Mouse (Mus musculus) limb, embryonic 10.5 days (tissue): Measurements from ENCODE around the gene Ppp2r5b. TPM values are rescaled to one million over a fixed set of nuclear protein-coding genes. Genes with fewer than 3 reads are reported as not detected.

Source experiments
- DNase-seq: peaks from one replicate; pipeline ENCODE4 v3.0.0-alpha.2; 2017; ENCODE audit warnings: low spot score
- H3K27ac ChIP-seq: fragments of 300-500 bp; sonication (generic); 2 replicates; pipeline ENCODE4 v1.5.1; 2016; ENCODE audit warnings: mild to moderate bottlenecking
- H3K27me3 ChIP-seq: fragments of 300-500 bp; sonication (generic); 2 replicates; pipeline ENCODE4 v1.6.1; 2016; ENCODE audit warnings: low read depth, mild to moderate bottlenecking; ENCODE audit not compliant: poor library complexity, severe bottlenecking
- H3K36me3 ChIP-seq: fragments of 300-500 bp; sonication (generic); 2 replicates; pipeline ENCODE4 v1.6.1; 2016; ENCODE audit warnings: mild to moderate bottlenecking, moderate library complexity
- H3K4me1 ChIP-seq: fragments of 300-500 bp; sonication (generic); 2 replicates; pipeline ENCODE4 v1.6.1; 2016
- H3K4me3 ChIP-seq: fragments of 300-500 bp; sonication (generic); 2 replicates; pipeline ENCODE4 v1.5.1; 2016; ENCODE audit warnings: mild to moderate bottlenecking, moderate library complexity
- H3K9me3 ChIP-seq: fragments of 300-500 bp; sonication (generic); replicated peaks from 2 replicates; pipeline ENCODE4 v1.6.1; 2016; ENCODE audit warnings: mild to moderate bottlenecking
- WGBS: fragments of 180-500 bp; shearing (Covaris S2); methylation state at CpG from one replicate; pipeline ENCODE4 v1.1.7; 2016; 5-methylcytosine and 5-hydroxymethylcytosine counted together
- microRNA counts: library from miRNA; unstranded; fragments of <30 nt; microRNA quantifications from one replicate; lab custom pipeline; 2017
- microRNA-seq: library from miRNA; unstranded; fragments of <30 nt; microRNA quantifications from one replicate; pipeline ENCODE4, GENCODE M21; 2017
- polyA plus RNA-seq: library from polyadenylated mRNA; unstranded; fragments of >200 nt; fragmentation: Nextera tagmentation; extraction: Ambion mirVana; gene quantifications from 2 replicates; pipeline ENCODE4 v1.2.1, GENCODE M21; 2016

Gene Ppp2r5b
- polyA plus RNA-seq, 1 experiment from 2014 or later, result 17.2 TPM

DNA sequence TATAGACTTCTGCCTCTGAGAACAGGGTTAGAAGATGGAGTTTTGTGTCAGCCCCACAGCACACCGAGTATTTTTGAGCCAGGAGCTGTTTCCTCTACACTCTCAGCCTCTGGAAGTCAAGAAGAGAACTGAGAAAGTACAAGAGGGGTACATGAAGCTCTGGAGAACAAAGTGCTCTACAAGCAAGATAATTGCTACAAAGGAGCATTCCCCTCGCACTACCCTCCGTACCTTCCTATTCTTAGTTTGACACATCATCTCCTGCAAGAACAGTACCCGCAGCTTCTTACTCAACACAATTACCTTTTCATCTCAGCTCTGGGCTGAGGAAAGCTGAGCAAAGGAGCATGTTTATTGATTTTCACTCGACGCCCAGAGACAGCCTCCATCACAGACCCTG, 17.1 kb downstream of the Ppp2r5b start:
- Histone ChIP-seq H3K27ac (no peak overlapping the region), H3K9me3 (no peaks in the 10 kb centered on the region), H3K36me3 (no peaks in the 10 kb centered on the region), H3K27me3 (no peaks in the 10 kb centered on the region), H3K4me3 (no peak overlapping the region), H3K4me1 (peaks cover 4% of the 10 kb centered on the region; the same call in 1 of the 2 replicates)
- DNase-seq, result no peak
- WGBS, result 82% methylated on average over 6 of the region's 6 CpGs

DNA sequence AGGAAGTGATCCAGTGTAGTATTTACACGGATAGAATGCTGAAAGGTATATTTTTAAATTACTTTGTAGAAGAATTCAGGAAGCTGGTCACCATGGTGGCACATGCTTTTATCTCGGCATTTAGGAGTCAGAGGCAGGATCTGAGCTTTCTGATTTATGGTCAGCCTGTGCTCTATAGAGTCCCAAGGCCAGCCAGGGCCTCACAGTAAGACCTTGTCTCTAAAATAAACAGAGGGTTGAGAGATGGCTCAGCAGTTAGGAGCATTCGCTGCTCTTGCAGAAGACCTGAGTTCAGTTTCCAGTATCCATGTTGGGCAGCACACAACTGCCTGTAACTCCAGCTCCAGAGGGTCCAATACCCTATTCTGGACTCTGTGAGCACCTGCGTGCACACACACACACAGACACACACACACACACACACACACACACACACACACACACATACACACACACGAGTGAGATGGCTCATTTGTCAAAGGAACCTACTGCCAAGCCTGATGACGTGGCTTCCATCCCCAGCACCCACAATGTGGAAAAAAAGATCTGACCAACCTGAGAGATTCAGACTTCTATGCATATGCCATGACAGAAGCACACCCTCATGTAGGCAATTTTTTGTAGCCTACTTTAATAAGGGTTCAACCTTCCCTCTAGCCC, 19.5 kb downstream of the Ppp2r5b start:
- WGBS, result 78% methylated on average over 6 of the region's 6 CpGs
- H3K4me1 ChIP-seq, result no peaks in the 10 kb centered on the region

DNA sequence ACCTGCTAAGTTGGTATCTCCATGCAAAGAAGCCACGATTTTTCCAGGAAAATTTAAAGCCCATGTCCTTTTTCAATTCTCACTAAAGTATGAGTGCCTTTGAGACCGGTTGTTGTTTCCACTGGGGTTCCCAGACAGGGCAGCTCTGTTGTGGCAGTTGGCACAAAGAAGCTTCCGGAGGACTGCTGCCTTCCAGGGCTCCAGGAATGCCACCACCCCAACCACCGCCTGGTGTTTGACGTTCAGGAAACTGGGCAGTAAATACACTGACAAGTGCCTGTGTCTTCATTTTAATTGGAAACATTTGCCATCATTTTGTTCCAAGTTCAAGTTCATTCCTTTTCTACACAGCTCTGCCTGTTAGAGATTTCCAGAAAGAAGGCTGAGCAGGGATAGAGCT, 29.0 kb downstream of the Ppp2r5b start:
- DNase-seq, result no peak
- Histone ChIP-seq H3K4me3 (no peak overlapping the region), H3K4me1 (no peaks in the 10 kb centered on the region), H3K36me3 (no peaks in the 10 kb centered on the region), H3K27me3 (no peaks in the 10 kb centered on the region), H3K27ac (no peak overlapping the region), H3K9me3 (no peaks in the 10 kb centered on the region)
- WGBS, result 69% methylated on average over 5 of the region's 5 CpGs

More for the DNA sequence above, 19.5 kb downstream of the Ppp2r5b start:
- no peaks in the 10 kb centered on the region for H3K36me3 ChIP-seq
- no peak overlapping the region for H3K27ac ChIP-seq
- H3K9me3 ChIP-seq, result no peaks in the 10 kb centered on the region
- H3K4me3 ChIP-seq, result no peak overlapping the region
- DNase-seq, result no peak
- H3K27me3 ChIP-seq, result no peaks in the 10 kb centered on the region

- Histone ChIP-seq H3K27ac (no peak overlapping the region), H3K4me3 (no peak overlapping the region), H3K36me3 (no peaks in the 10 kb centered on the region), H3K4me1 (no peaks in the 10 kb centered on the region), H3K9me3 (no peaks in the 10 kb centered on the region), H3K27me3 (no peaks in the 10 kb centered on the region)
- DNase-seq, result no peak
- 88% methylated on average over 2 of the region's 2 CpGs for WGBS
Observed at GRCm38 (mm10) chr19:6204265-6204664, 31.4 kb downstream of the Ppp2r5b start.

DNA sequence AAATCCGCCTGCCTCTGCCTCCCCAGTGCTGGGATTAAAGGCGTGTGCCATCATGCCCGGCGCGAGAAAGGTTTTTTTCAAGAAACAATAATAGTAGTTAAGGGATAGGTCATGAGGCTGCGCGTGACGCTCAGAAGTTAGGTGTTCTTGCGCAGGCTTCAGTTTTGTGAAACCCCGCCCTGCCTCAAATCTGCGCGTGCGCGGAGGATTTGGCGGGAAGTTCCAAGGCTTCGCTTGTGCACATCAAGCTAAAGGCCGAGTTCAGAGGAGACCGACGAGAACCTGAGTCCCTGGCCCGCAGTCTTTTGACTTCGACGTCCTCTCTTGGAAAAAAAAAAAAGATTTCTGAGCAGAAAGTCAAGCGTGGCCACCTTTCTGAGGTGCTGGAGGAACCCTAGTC, 51.5 kb downstream of the Ppp2r5b start, which contains the start of gene Majin:
Gene Majin (plus strand): TSS at position 258 of the 400 bp plus-strand sequence.
- Histone ChIP-seq H3K36me3 (no peaks in the 10 kb centered on the region), H3K9me3 (no peaks in the 10 kb centered on the region), H3K27ac (no peak within 1 kb of the TSS), H3K4me1 (peaks cover 4% of the 10 kb centered on the region; the same call in 1 of the 2 replicates), H3K27me3 (no peaks in the 10 kb centered on the region), H3K4me3 (no peak within 1 kb of the TSS)
- no peak for DNase-seq
- 84% methylated on average over 23 of the region's 23 CpGs for WGBS

GRCm38 (mm10) chr19:6182534-6182933, 53.1 kb downstream of the Ppp2r5b start:
- 11% methylated on average over 3 of the region's 3 CpGs for WGBS

GRCm38 (mm10) chr19:6181629-6182028, 54.0 kb downstream of the Ppp2r5b start:
- Histone ChIP-seq H3K4me3 (no peak overlapping the region), H3K36me3 (no peaks in the 10 kb centered on the region), H3K27me3 (no peaks in the 10 kb centered on the region), H3K27ac (no peak overlapping the region), H3K4me1 (peaks cover 4% of the 10 kb centered on the region; the same call in 1 of the 2 replicates), H3K9me3 (no peaks in the 10 kb centered on the region)
- WGBS, result 21% methylated on average over 5 of the region's 5 CpGs
- peak; percentile 59 for DNase-seq

More at GRCm38 (mm10) chr19:6182534-6182933, 53.1 kb downstream of the Ppp2r5b start:
- H3K27me3 ChIP-seq, result no peaks in the 10 kb centered on the region
- no peaks in the 10 kb centered on the region for H3K36me3 ChIP-seq
- H3K27ac ChIP-seq, result no peak overlapping the region
- H3K4me3 ChIP-seq, result no peak overlapping the region
- no peaks in the 10 kb centered on the region for H3K9me3 ChIP-seq
- DNase-seq, result no peak
- H3K4me1 ChIP-seq, result peaks cover 4% of the 10 kb centered on the region; the same call in 1 of the 2 replicates

DNA sequence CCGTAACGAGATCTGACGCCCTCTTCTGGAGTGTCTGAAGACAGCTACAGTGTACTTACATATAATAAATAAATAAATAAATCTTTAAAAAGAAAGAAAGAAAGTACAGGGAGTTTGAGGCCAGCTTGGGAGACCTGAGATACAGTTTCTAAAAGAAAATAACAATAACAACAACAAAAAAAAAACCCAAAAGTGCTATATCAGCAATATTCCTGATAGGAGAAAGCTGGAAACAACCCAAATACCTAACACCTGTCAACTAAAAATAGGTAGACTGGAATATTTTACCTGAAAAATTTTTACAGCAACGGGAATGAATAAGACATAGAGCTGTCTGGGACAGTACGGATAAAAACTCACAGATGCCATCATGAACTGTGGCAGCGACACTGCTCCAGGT, 56.9 kb downstream of the Ppp2r5b start:
- WGBS, result 94% methylated on average over 6 of the region's 6 CpGs
- Histone ChIP-seq H3K27me3 (no peaks in the 10 kb centered on the region), H3K9me3 (no peaks in the 10 kb centered on the region), H3K4me3 (no peak overlapping the region), H3K27ac (no peak overlapping the region), H3K36me3 (no peaks in the 10 kb centered on the region), H3K4me1 (peaks cover 4% of the 10 kb centered on the region; the same call in 1 of the 2 replicates)
- no peak for DNase-seq

MicroRNA genes within 50 kb of the gene (microRNA counts, 519-probe panel; counts per million panel counts)
- 684 counts per million, percentile 72 among the panel's probes with 10 or more counts for microRNA mmu-miR-192 (lab: Ali Mortazavi, UCI)

Small RNAs within 50 kb of the gene (microRNA-seq; reads per million reads assigned to microRNA genes)
- 62.1 reads per million, percentile 44 among the genes with 10 or more reads in this experiment for gene Mir192
- 41.9 reads per million, percentile 39 among the genes with 10 or more reads in this experiment for gene Mir194-2

Other genes starting within 250 kb of the Ppp2r5b start
- not detected in 2 replicates for gene Slc22a20, start 249.7 kb downstream of the Ppp2r5b start, polyA plus RNA-seq
- gene Capn1, start 220.0 kb downstream of the Ppp2r5b start, polyA plus RNA-seq, result 2.0 and 2.4 TPM in 2 replicates
- 36.9 and 38.6 TPM in 2 replicates for gene Syvn1, start 189.3 kb downstream of the Ppp2r5b start, polyA plus RNA-seq
- gene Mrpl49, start 178.1 kb downstream of the Ppp2r5b start, polyA plus RNA-seq, result 90.3 and 91.4 TPM in 2 replicates
- 820 and 955 TPM in 2 replicates for gene Fau, start 178.0 kb downstream of the Ppp2r5b start, polyA plus RNA-seq
- gene Znhit2, start 174.7 kb downstream of the Ppp2r5b start, polyA plus RNA-seq, result 35.2 and 36.1 TPM in 2 replicates
- 24.4 and 28.8 TPM in 2 replicates for gene Tm7sf2, start 167.5 kb downstream of the Ppp2r5b start, polyA plus RNA-seq
- gene Vps51, start 158.6 kb downstream of the Ppp2r5b start, polyA plus RNA-seq, result 62.1 and 75.7 TPM in 2 replicates
- gene Tmem262, start 155.8 kb downstream of the Ppp2r5b start, polyA plus RNA-seq, result not detected in 2 replicates
- gene Gm28374, start 153.6 kb downstream of the Ppp2r5b start, polyA plus RNA-seq, result 1.3 and 1.6 TPM in 2 replicates
- gene Zfpl1, start 150.9 kb downstream of the Ppp2r5b start, polyA plus RNA-seq, result 74.3 and 85.4 TPM in 2 replicates
- gene Cdca5, start 150.9 kb downstream of the Ppp2r5b start, polyA plus RNA-seq, result 70.6 and 76.4 TPM in 2 replicates
- gene AC131692.1, start 141.5 kb downstream of the Ppp2r5b start, polyA plus RNA-seq, result 0.56 and 0.89 TPM in 2 replicates
- 0.54 and 0.75 TPM in 2 replicates for gene Naaladl1, start 130.1 kb downstream of the Ppp2r5b start, polyA plus RNA-seq
- 65.4 and 73.3 TPM in 2 replicates for gene Sac3d1, start 117.2 kb downstream of the Ppp2r5b start, polyA plus RNA-seq
- 25.7 and 28.7 TPM in 2 replicates for gene Snx15, start 107.6 kb downstream of the Ppp2r5b start, polyA plus RNA-seq
- gene Batf2, start 94.9 kb downstream of the Ppp2r5b start, polyA plus RNA-seq, result not detected in 2 replicates
- gene Arl2, start 94.3 kb downstream of the Ppp2r5b start, polyA plus RNA-seq, result 97.0 and 112 TPM in 2 replicates
- not detected in 2 replicates for gene Majin, start 51.5 kb downstream of the Ppp2r5b start, polyA plus RNA-seq
- gene Gpha2, start 9.5 kb downstream of the Ppp2r5b start, polyA plus RNA-seq, result 0.97 and 2.1 TPM in 2 replicates
- 11.4 and 13.0 TPM in 2 replicates for gene Atg2a, start 5.8 kb upstream of the Ppp2r5b start, polyA plus RNA-seq
- 72.5 and 74.9 TPM in 2 replicates for gene Ehd1, start 40.9 kb upstream of the Ppp2r5b start, polyA plus RNA-seq
- gene Cdc42bpg, start 70.6 kb upstream of the Ppp2r5b start, polyA plus RNA-seq, result 0.15 and 0.38 TPM in 2 replicates
- 118 and 120 TPM in 2 replicates for gene Men1, start 99.1 kb upstream of the Ppp2r5b start, polyA plus RNA-seq
- 10.4 and 15.2 TPM in 2 replicates for gene Map4k2, start 105.3 kb upstream of the Ppp2r5b start, polyA plus RNA-seq
- gene Sf1, start 127.8 kb upstream of the Ppp2r5b start, polyA plus RNA-seq, result 193 and 206 TPM in 2 replicates
- gene Pygm, start 148.5 kb upstream of the Ppp2r5b start, polyA plus RNA-seq, result 2.5 and 3.0 TPM in 2 replicates
- gene Rasgrp2, start 163.5 kb upstream of the Ppp2r5b start, polyA plus RNA-seq, result 14.6 and 16.7 TPM in 2 replicates
- 0.78 and 1.5 TPM in 2 replicates for gene Nrxn2, start 182.9 kb upstream of the Ppp2r5b start, polyA plus RNA-seq